Mouse (Mus musculus): ENCODE measurements around the gene Btk. TPM values are rescaled to one million over a fixed set of nuclear protein-coding genes. Genes with fewer than 3 reads are reported as not detected.

The Btk gene
- polyA plus RNA-seq, 1 experiment from 2014 or later, result 0.92 TPM

DNA sequence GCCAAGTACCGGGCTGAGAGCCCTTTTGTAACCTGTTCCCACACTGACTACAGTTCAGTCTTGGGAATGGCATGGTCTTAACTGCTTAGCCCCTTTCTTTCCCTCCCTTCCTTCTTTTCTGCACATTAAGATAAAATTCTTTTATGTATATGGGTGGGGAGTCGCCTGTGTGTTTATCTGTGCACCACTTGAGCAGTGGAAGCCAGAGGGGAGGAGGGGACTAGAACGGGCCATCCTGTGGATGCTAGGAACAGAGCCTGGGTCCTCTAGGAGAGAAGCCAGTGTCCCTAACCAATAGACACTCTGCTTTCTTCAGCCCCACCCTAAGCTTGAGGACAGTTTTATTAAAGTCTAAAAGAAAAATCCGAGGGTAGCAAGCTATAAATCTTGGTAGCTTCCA lies 27.6 kb upstream of the Btk start:
- H3K36me3 ChIP-seq (ENCODE audit: control insufficient read depth, insufficient read depth, low read length), result no peaks in the 10 kb centered on the region
- H3K4me1 ChIP-seq (ENCODE audit: control insufficient read depth, insufficient read depth, low read length), result no peaks in the 10 kb centered on the region
- DNase-seq (ENCODE audit: low spot score, missing footprints) (no peak), ATAC-seq (ENCODE audit: low FRiP score) (no peak)
- H3K9ac ChIP-seq (ENCODE audit: low read length), result no peak overlapping the region
- WGBS, result 81% methylated on average over 4 of the region's 4 CpGs
- no peak overlapping the region for H3K27ac ChIP-seq (ENCODE audit: low read depth, low read length)
- H3K4me3 ChIP-seq (ENCODE audit: low read depth, low read length), result no peak overlapping the region
- no peaks in the 10 kb centered on the region for H3K9me3 ChIP-seq (ENCODE audit: control insufficient read depth, low read length)
- no peak overlapping the region for H3K4me2 ChIP-seq
- H3K27me3 ChIP-seq (ENCODE audit: control insufficient read depth, insufficient read depth, low read length), result no peaks in the 10 kb centered on the region

DNA sequence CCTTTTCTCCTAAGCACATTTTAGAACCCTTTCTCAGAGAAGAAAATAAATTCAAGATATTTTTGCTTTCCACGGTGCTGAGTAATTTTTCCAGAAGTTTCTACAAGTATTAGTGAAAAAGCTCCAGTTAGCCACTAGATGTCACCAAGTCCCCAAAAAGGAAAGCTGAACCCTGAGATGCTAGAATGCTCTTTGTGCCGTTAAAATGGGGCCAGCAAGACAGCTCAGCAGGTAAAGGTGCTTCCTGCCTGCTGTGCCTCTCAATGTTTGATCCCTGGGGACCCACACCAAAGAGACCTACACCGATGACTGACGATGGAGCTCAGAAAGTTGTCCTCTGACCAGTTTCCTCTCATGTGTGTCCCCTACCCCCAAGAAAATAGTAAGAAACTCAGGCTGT lies 26.1 kb upstream of the Btk start:
- Histone ChIP-seq H3K4me1 (ENCODE audit: control insufficient read depth, insufficient read depth, low read length) (no peaks in the 10 kb centered on the region), H3K4me3 (ENCODE audit: low read depth, low read length) (no peak overlapping the region), H3K27me3 (ENCODE audit: control insufficient read depth, insufficient read depth, low read length) (no peaks in the 10 kb centered on the region), H3K27ac (ENCODE audit: low read depth, low read length) (no peak overlapping the region), H3K9me3 (ENCODE audit: control insufficient read depth, low read length) (no peaks in the 10 kb centered on the region), H3K36me3 (ENCODE audit: control insufficient read depth, insufficient read depth, low read length) (no peaks in the 10 kb centered on the region), H3K4me2 (no peak overlapping the region), H3K9ac (ENCODE audit: low read length) (no peak overlapping the region)
- no peak for ATAC-seq (ENCODE audit: low FRiP score)
- 46% methylated on average over 4 of the region's 4 CpGs for WGBS
- no peak for DNase-seq (ENCODE audit: low spot score, missing footprints)

- WGBS, result 21% methylated on average over 42 of the region's 43 CpGs
Measured at GRCm38 (mm10) chrX:134601380-134602120, 18.2 kb upstream of the Btk start.

DNA sequence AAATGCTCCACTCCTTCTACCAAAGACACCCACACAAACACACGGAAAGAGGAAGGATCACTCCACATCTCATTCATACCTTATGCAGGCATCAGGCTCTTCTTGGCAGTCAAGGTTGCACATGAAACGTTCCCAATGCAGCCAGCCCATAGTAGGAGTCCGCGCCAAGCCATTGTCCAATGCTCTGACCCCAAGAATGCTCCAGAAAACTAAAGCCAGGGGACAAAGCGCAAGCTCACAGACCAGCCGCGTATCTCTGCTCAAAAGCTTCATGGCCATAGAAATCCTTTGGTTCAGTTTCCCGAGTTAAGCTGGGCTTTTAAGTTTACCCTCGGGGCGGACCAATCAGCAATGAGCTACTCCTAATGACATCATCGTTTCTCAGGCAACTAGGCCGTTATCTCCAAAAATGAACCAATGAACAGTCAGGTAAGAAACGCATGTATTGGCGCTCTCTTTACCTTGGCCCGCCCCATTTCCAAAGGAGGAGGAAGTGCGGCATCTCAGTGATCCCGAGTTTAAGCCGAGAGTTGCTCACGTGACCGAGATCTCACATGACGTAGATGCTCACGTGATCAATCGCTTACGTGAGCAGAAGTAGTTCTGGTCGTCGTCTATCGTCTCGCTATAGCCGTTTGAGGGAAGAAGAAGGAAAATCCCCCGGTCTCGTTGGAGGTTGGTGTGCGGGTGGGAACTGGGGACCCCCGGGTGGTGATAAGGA lies 17.4 kb upstream of the Btk start, which contains the start of the genes Gla and Hnrnph2:
TSS of gene Gla (minus strand) at position 467 of the 721 bp plus-strand sequence.
TSS of gene Hnrnph2 (plus strand) at position 521 of the 721 bp plus-strand sequence.
- H3K4me1 ChIP-seq (ENCODE audit: control insufficient read depth, insufficient read depth, low read length), result 0 out of 2 replicates have a peak, but pooled peaks cover 5% of the 10 kb centered on the region
- H3K9ac ChIP-seq (ENCODE audit: low read length), result peak within 1 kb of the TSS; percentile 61
- H3K4me2 ChIP-seq, result peak within 1 kb of the TSS; percentile 47
- H3K27me3 ChIP-seq (ENCODE audit: control insufficient read depth, insufficient read depth, low read length), result no peaks in the 10 kb centered on the region
- H3K36me3 ChIP-seq (ENCODE audit: control insufficient read depth, insufficient read depth, low read length), result no peaks in the 10 kb centered on the region
- ATAC-seq (ENCODE audit: low FRiP score) (peak; percentile 98), DNase-seq (ENCODE audit: low spot score, missing footprints) (peak; percentile 98)
- H3K4me3 ChIP-seq (ENCODE audit: low read depth, low read length), result peak within 1 kb of the TSS; percentile 48
- WGBS, result 19% methylated on average over 33 of the region's 33 CpGs
- no peaks in the 10 kb centered on the region for H3K9me3 ChIP-seq (ENCODE audit: control insufficient read depth, low read length)
- peak within 1 kb of the TSS; percentile 84 for H3K27ac ChIP-seq (ENCODE audit: low read depth, low read length)

More at GRCm38 (mm10) chrX:134601380-134602120, 18.2 kb upstream of the Btk start:
- H3K27ac ChIP-seq (ENCODE audit: low read depth, low read length), result peak overlapping the region; percentile 84
- H3K4me2 ChIP-seq, result peak overlapping the region; percentile 43
- H3K9ac ChIP-seq (ENCODE audit: low read length), result peak overlapping the region; percentile 54
- H3K27me3 ChIP-seq (ENCODE audit: control insufficient read depth, insufficient read depth, low read length), result no peaks in the 10 kb centered on the region
- ATAC-seq (ENCODE audit: low FRiP score) (peak; percentile 88), DNase-seq (ENCODE audit: low spot score, missing footprints) (peak; percentile 86)
- no peaks in the 10 kb centered on the region for H3K36me3 ChIP-seq (ENCODE audit: control insufficient read depth, insufficient read depth, low read length)
- peak overlapping the region; percentile 48 for H3K4me3 ChIP-seq (ENCODE audit: low read depth, low read length)
- 0 out of 2 replicates have a peak, but pooled peaks cover 5% of the 10 kb centered on the region for H3K4me1 ChIP-seq (ENCODE audit: control insufficient read depth, insufficient read depth, low read length)
- no peaks in the 10 kb centered on the region for H3K9me3 ChIP-seq (ENCODE audit: control insufficient read depth, low read length)

GRCm38 (mm10) chrX:134599922-134600565 lies 16.7 kb upstream of the Btk start:
- ATAC-seq (ENCODE audit: low FRiP score), result peak; percentile 1; the same call in 1 of the 2 replicates
- peak overlapping the region; percentile 48 for H3K4me3 ChIP-seq (ENCODE audit: low read depth, low read length)
- no peak for DNase-seq (ENCODE audit: low spot score, missing footprints)
- no peaks in the 10 kb centered on the region for H3K36me3 ChIP-seq (ENCODE audit: control insufficient read depth, insufficient read depth, low read length)
- no peaks in the 10 kb centered on the region for H3K9me3 ChIP-seq (ENCODE audit: control insufficient read depth, low read length)
- 0 out of 2 replicates have a peak, but pooled peaks cover 5% of the 10 kb centered on the region for H3K4me1 ChIP-seq (ENCODE audit: control insufficient read depth, insufficient read depth, low read length)
- 26% methylated on average over 10 of the region's 10 CpGs for WGBS
- no peaks in the 10 kb centered on the region for H3K27me3 ChIP-seq (ENCODE audit: control insufficient read depth, insufficient read depth, low read length)
- H3K27ac ChIP-seq (ENCODE audit: low read depth, low read length), result no peak overlapping the region
- peak overlapping the region; percentile 47 for H3K4me2 ChIP-seq
- H3K9ac ChIP-seq (ENCODE audit: low read length), result peak overlapping the region; percentile 61

DNA sequence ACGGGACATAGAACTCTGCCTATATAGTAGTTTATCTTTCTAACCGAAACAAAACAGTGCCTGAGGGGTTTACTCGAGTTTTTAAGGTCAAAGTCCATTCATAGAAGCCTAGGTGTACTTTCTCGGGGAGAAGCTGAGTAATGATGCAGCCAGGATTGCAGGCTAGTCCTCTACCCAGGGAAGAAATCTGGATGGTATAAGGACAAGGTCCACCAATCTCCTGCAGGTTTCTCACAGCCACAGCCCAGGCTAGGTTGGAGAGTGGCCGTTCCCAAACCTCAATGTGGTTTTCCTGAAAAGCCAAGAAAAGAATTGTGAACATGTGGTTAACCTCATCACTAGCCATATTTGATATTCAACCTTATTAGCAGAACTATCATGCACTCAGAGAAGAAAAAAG lies 6.5 kb upstream of the Btk start:
- H3K4me2 ChIP-seq, result no peak overlapping the region
- no peak overlapping the region for H3K9ac ChIP-seq (ENCODE audit: low read length)
- DNase-seq (ENCODE audit: low spot score, missing footprints), result no peak
- H3K4me1 ChIP-seq (ENCODE audit: control insufficient read depth, insufficient read depth, low read length), result no peaks in the 10 kb centered on the region
- no peaks in the 10 kb centered on the region for H3K36me3 ChIP-seq (ENCODE audit: control insufficient read depth, insufficient read depth, low read length)
- H3K9me3 ChIP-seq (ENCODE audit: control insufficient read depth, low read length), result no peaks in the 10 kb centered on the region
- no peak overlapping the region for H3K4me3 ChIP-seq (ENCODE audit: low read depth, low read length)
- H3K27me3 ChIP-seq (ENCODE audit: control insufficient read depth, insufficient read depth, low read length), result no peaks in the 10 kb centered on the region
- no peak for ATAC-seq (ENCODE audit: low FRiP score)
- H3K27ac ChIP-seq (ENCODE audit: low read depth, low read length), result no peak overlapping the region
- 71% methylated on average over 5 of the region's 5 CpGs for WGBS

- Histone ChIP-seq H3K9me3 (ENCODE audit: control insufficient read depth, low read length) (no peaks in the 10 kb centered on the region), H3K4me3 (ENCODE audit: low read depth, low read length) (no peak overlapping the region), H3K27me3 (ENCODE audit: control insufficient read depth, insufficient read depth, low read length) (no peaks in the 10 kb centered on the region), H3K36me3 (ENCODE audit: control insufficient read depth, insufficient read depth, low read length) (no peaks in the 10 kb centered on the region), H3K9ac (ENCODE audit: low read length) (no peak overlapping the region), H3K4me1 (ENCODE audit: control insufficient read depth, insufficient read depth, low read length) (no peaks in the 10 kb centered on the region), H3K27ac (ENCODE audit: low read depth, low read length) (no peak overlapping the region), H3K4me2 (no peak overlapping the region)
- 80% methylated on average over 3 of the region's 3 CpGs for WGBS
- ATAC-seq (ENCODE audit: low FRiP score) (no peak), DNase-seq (ENCODE audit: low spot score, missing footprints) (no peak)
Measured at GRCm38 (mm10) chrX:134588997-134589396, 5.6 kb upstream of the Btk start.

GRCm38 (mm10) chrX:134588261-134588660 lies 4.9 kb upstream of the Btk start:
- H3K9ac ChIP-seq (ENCODE audit: low read length), result no peak overlapping the region
- no peaks in the 10 kb centered on the region for H3K9me3 ChIP-seq (ENCODE audit: control insufficient read depth, low read length)
- no peaks in the 10 kb centered on the region for H3K4me1 ChIP-seq (ENCODE audit: control insufficient read depth, insufficient read depth, low read length)
- WGBS, result 90% methylated on average over 4 of the region's 4 CpGs
- no peaks in the 10 kb centered on the region for H3K27me3 ChIP-seq (ENCODE audit: control insufficient read depth, insufficient read depth, low read length)
- DNase-seq (ENCODE audit: low spot score, missing footprints), result no peak
- H3K27ac ChIP-seq (ENCODE audit: low read depth, low read length), result no peak overlapping the region
- no peaks in the 10 kb centered on the region for H3K36me3 ChIP-seq (ENCODE audit: control insufficient read depth, insufficient read depth, low read length)
- no peak for ATAC-seq (ENCODE audit: low FRiP score)
- no peak overlapping the region for H3K4me3 ChIP-seq (ENCODE audit: low read depth, low read length)
- no peak overlapping the region for H3K4me2 ChIP-seq

Measured in midbrain, embryonic 11.5 days (tissue).